Mouse (Mus musculus): ENCODE measurements at regions not wholly inside any gene's neighbourhood (a gene's known extent, or its start where the extent isn't known, plus 50 kb on each side); places are given as distances from the start of the nearest gene placed in this dataset.

DNA sequence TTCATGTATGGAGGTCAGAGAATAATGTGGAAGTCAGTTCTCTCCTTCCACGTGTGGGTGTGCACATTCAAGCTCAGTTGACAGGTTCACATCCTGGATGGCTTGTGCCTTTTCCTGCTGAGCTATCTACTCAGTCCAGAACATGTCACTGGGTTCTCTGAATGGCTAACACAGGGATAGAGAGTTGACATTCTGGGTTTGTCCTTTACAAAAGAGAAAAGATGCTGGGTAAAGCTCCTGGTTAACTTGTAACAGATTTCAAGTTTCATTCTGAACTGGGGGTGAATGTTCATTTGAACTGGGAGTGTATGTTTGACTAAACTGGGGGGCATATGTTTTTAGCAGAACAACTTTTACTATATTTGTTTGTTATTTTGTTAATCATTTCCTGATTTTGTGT is 133.0 kb downstream of the Tmem17 start:
- H3K4me1 ChIP-seq, result no peaks in the 10 kb centered on the region
- WGBS, result 39% methylated on average over 1 of the region's 1 CpGs
- no peaks in the 10 kb centered on the region for H3K27me3 ChIP-seq
- no peak overlapping the region for H3K4me3 ChIP-seq (replicated peaks)
- H3K4me2 ChIP-seq (replicated peaks), result no peak overlapping the region
- H3K9me3 ChIP-seq (replicated peaks), result no peaks in the 10 kb centered on the region
- no peak overlapping the region for H3K9ac ChIP-seq
- ATAC-seq (ENCODE audit: insufficient number of reproducible peaks, low FRiP score, low TSS enrichment, low read depth), result no peak
- no peaks in the 10 kb centered on the region for H3K36me3 ChIP-seq
- H3K27ac ChIP-seq (replicated peaks), result no peak overlapping the region

DNA sequence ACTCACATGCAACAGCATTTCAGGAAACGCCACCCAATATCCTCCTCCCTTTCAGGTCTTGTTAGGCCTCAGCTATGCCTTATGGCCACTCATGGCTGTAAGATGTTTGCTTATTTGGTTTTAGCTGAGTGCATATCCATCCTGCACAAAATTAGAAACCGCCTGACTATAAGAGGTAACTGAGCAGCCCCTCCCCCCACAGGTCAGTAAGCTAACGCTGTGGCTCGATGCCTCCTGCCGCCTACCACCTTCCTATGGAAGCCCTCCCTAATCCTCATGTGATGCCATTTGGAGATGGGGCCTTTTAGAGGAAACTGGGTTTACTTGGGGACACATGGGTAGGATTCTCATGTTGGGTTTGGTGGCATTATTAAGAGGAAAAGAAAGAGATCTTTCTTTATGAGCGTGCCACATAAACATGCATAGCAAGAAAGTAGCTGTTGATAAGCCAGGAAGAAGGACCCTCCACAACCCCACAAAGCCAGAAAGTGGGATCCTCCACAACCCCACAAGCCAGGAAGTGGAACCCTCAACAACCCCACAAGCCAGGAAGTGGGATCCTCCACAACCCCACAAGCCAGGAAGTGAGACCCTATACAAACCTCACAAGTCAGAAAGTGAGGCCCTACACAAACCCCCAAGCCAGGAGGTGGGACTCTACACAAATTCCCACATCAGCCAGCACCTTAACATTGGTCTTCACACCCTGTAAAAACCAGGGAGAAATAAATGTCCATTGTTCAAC is 134.5 kb downstream of the Tmem17 start:
- H3K27me3 ChIP-seq, result no peaks in the 10 kb centered on the region
- WGBS, result 72% methylated on average over 6 of the region's 6 CpGs
- no peak overlapping the region for H3K9ac ChIP-seq
- H3K4me1 ChIP-seq, result no peaks in the 10 kb centered on the region
- no peaks in the 10 kb centered on the region for H3K36me3 ChIP-seq
- no peak overlapping the region for H3K4me3 ChIP-seq (replicated peaks)
- H3K9me3 ChIP-seq (replicated peaks), result no peaks in the 10 kb centered on the region
- H3K27ac ChIP-seq (replicated peaks), result no peak overlapping the region
- H3K4me2 ChIP-seq (replicated peaks), result no peak overlapping the region
- ATAC-seq (ENCODE audit: insufficient number of reproducible peaks, low FRiP score, low TSS enrichment, low read depth), result no peak

DNA sequence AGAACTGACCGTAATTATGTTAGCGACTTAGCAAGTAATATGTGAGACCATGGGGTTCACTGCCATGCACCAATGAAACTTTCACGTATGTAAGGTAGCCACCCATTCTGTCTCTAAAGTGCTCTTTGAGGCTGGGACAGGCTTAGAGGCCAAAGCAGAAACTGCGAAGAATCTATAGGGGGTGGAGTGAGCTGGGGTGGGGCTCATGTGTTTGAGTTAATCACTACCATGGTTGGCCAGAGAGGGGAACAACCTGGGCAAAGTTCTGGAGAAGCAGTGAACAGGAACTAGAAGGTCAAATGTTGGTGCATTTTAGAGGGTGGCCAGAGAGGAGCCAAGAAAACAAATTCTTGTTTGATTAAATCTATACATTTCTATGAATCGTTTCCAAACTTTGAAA is 136.4 kb downstream of the Tmem17 start:
- H3K4me2 ChIP-seq (replicated peaks), result no peak overlapping the region
- WGBS, result 87% methylated on average over 5 of the region's 5 CpGs

DNA sequence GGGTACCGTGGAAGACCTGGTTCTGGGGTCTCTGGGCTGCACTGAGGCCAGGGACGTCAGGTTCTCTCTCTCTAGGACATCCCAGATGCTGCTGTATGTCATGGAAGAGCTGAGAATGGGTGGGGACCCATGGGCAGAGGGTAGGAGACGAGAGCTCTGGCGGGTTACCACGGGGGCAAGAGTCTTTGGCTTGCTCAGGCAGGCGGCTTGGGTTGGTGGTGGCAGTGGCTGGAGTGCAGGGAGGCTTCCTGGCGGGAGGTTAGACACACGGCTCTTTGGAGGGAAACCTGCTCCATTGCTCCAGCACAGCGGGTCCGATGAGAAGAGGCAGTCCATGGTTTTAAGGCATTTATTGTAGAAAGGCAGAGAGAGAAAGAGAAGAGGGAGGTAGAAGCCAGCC is 138.9 kb downstream of the Tmem17 start:
- H3K36me3 ChIP-seq, result no peaks in the 10 kb centered on the region
- no peak overlapping the region for H3K4me2 ChIP-seq (replicated peaks)
- WGBS, result 85% methylated on average over 10 of the region's 10 CpGs
- no peaks in the 10 kb centered on the region for H3K27me3 ChIP-seq
- no peak for ATAC-seq (ENCODE audit: insufficient number of reproducible peaks, low FRiP score, low TSS enrichment, low read depth)
- no peaks in the 10 kb centered on the region for H3K9me3 ChIP-seq (replicated peaks)
- H3K4me1 ChIP-seq, result no peaks in the 10 kb centered on the region
- no peak overlapping the region for H3K4me3 ChIP-seq (replicated peaks)
- no peak overlapping the region for H3K27ac ChIP-seq (replicated peaks)
- H3K9ac ChIP-seq, result no peak overlapping the region

More for the DNA sequence above, 136.4 kb downstream of the Tmem17 start:
- Histone ChIP-seq H3K9me3 (replicated peaks) (no peaks in the 10 kb centered on the region), H3K9ac (no peak overlapping the region), H3K27ac (replicated peaks) (no peak overlapping the region), H3K4me3 (replicated peaks) (no peak overlapping the region), H3K27me3 (no peaks in the 10 kb centered on the region), H3K36me3 (no peaks in the 10 kb centered on the region), H3K4me1 (no peaks in the 10 kb centered on the region)
- ATAC-seq (ENCODE audit: insufficient number of reproducible peaks, low FRiP score, low TSS enrichment, low read depth), result no peak

DNA sequence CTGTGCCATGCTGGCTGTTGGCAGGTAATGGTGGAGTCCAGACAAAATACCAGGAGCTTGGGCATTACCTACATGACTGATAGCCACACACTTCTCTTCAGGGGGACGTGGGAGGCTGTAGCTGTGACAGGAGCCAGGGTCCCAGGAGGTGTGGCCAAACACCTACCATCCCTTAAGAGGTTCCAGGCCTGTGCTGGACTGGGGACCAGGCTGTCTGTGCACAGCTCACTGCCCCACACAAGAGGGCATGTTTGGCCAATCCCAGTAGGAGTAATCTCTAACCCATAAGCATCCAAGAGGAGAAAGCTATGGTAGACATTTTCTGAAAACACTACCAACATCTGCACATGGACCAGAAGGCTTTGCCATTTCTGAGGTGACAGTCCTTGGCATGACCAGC is 139.4 kb downstream of the Tmem17 start:
- Histone ChIP-seq H3K9ac (no peak overlapping the region), H3K27ac (replicated peaks) (no peak overlapping the region), H3K4me3 (replicated peaks) (no peak overlapping the region), H3K27me3 (no peaks in the 10 kb centered on the region), H3K36me3 (no peaks in the 10 kb centered on the region), H3K4me2 (replicated peaks) (no peak overlapping the region), H3K4me1 (no peaks in the 10 kb centered on the region), H3K9me3 (replicated peaks) (no peaks in the 10 kb centered on the region)
- ATAC-seq (ENCODE audit: insufficient number of reproducible peaks, low FRiP score, low TSS enrichment, low read depth), result no peak
- WGBS, result 60% methylated on average over 1 of the region's 1 CpGs

DNA sequence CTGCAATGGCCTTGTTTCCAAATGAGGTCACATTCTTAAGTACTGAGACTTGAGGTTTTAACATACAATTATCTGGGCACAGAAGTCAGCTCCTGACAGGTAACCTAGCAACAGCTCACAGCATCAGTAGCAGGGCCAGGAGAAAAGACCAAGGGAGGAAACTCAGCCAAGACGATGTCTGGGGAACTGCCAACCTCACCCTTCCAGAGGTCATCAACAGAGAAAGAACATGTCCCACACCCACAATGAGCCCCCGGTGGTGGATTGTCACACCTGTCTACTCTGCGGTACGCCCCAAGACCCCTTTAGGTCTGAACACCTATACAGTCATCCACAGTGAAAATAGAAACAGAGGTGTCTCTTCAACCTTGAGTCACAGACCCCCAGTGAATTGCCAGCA is 140.0 kb downstream of the Tmem17 start:
- no peak for ATAC-seq (ENCODE audit: insufficient number of reproducible peaks, low FRiP score, low TSS enrichment, low read depth)
- Histone ChIP-seq H3K27me3 (no peaks in the 10 kb centered on the region), H3K4me2 (replicated peaks) (no peak overlapping the region), H3K36me3 (no peaks in the 10 kb centered on the region), H3K4me3 (replicated peaks) (no peak overlapping the region), H3K4me1 (no peaks in the 10 kb centered on the region), H3K9me3 (replicated peaks) (no peaks in the 10 kb centered on the region), H3K9ac (no peak overlapping the region), H3K27ac (replicated peaks) (no peak overlapping the region)
- 86% methylated on average over 4 of the region's 4 CpGs for WGBS

DNA sequence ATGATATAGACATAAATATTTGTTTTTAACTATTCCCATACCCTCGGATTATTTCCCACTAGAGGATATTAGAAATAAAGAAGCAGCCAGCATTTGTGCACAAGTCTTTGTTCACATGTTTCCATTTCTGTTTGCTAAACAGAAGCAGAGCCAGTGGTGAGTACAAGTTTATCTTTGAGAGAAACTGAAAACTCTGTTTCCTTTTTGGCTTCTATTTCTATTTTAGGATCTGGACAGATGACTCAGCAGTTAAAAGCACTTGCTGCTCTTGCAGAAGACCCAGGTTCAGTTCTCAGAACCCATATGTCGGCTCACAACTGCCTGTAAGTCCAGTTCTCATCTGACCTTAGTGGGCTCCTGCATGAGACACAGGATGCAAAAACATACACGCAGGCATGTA is 141.0 kb downstream of the Tmem17 start:
- ATAC-seq (ENCODE audit: insufficient number of reproducible peaks, low FRiP score, low TSS enrichment, low read depth), result no peak
- 50% methylated on average over 3 of the region's 3 CpGs for WGBS
- H3K9me3 ChIP-seq (replicated peaks), result no peaks in the 10 kb centered on the region
- no peaks in the 10 kb centered on the region for H3K4me1 ChIP-seq
- H3K4me2 ChIP-seq (replicated peaks), result no peak overlapping the region
- H3K27ac ChIP-seq (replicated peaks), result no peak overlapping the region
- no peaks in the 10 kb centered on the region for H3K27me3 ChIP-seq
- no peak overlapping the region for H3K9ac ChIP-seq
- no peaks in the 10 kb centered on the region for H3K36me3 ChIP-seq
- no peak overlapping the region for H3K4me3 ChIP-seq (replicated peaks)

DNA sequence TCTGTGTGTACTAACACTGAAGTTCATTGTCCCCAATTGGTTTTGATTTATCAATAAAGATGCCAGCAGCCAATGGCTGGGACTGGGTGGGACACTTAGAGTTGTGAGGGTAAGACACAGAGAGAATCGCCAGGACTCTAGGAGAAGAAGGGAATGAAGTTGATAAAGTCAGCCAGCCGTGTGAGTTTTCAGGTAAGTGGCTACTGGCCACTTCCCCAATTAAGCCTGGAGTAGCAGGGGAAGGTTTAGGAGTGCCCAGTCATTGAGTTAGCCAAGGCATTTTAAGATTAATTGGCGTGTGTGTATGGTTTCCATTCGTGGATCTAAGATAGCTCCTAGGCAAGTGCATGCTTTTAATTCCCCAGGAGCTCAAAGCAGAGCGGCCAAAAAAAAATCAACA is 141.5 kb downstream of the Tmem17 start:
- no peaks in the 10 kb centered on the region for H3K9me3 ChIP-seq (replicated peaks)
- no peaks in the 10 kb centered on the region for H3K4me1 ChIP-seq
- no peak overlapping the region for H3K27ac ChIP-seq (replicated peaks)
- H3K27me3 ChIP-seq, result no peaks in the 10 kb centered on the region
- H3K36me3 ChIP-seq, result no peaks in the 10 kb centered on the region
- H3K4me3 ChIP-seq (replicated peaks), result no peak overlapping the region
- no peak overlapping the region for H3K4me2 ChIP-seq (replicated peaks)
- no peak for ATAC-seq (ENCODE audit: insufficient number of reproducible peaks, low FRiP score, low TSS enrichment, low read depth)
- H3K9ac ChIP-seq, result no peak overlapping the region
- WGBS, result 63% methylated on average over 5 of the region's 5 CpGs

DNA sequence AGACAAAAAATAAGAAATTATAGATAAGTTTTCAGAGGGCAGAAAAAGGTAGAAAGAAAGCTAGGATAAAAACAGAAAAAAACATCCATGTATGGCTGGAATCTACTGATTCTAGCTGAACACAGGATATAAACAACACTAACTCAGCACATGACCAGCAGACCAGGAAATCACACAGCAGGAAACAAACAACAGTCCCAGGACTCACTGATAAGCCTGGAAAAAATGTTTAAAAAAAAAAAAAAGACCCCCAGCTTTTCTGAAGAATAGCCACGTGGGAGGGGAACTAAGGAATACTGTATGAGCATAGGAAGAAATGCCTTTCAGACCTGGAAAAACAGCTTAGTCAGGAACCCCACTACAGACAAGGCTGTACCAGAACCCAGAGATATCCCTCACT is 145.7 kb downstream of the Tmem17 start:
- no peak overlapping the region for H3K9ac ChIP-seq
- ATAC-seq (ENCODE audit: insufficient number of reproducible peaks, low FRiP score, low TSS enrichment, low read depth), result no peak
- no peaks in the 10 kb centered on the region for H3K4me1 ChIP-seq
- no peaks in the 10 kb centered on the region for H3K27me3 ChIP-seq
- H3K4me2 ChIP-seq (replicated peaks), result no peak overlapping the region
- no peaks in the 10 kb centered on the region for H3K36me3 ChIP-seq
- H3K9me3 ChIP-seq (replicated peaks), result no peaks in the 10 kb centered on the region
- H3K4me3 ChIP-seq (replicated peaks), result no peak overlapping the region
- 19% methylated on average over 1 of the region's 1 CpGs for WGBS
- H3K27ac ChIP-seq (replicated peaks), result no peak overlapping the region

DNA sequence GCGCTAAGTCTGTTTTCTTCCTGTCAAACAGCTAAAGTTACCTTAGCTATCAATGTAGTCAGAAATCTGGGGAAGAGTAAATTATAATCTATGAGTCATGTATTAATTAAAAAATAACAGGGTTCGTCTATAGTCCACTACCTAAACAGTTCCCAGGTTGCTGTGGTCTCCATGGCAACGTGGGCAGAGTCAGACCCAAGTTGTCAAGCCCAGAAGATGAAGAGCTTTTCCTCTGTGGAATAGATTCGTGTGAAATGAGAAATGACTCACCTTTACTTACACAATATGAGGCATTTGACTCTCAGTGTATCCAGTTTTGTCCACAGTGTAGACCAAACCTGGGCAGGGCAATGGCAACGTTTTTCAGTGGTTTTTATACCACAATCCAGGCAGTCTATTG is 149.2 kb downstream of the Tmem17 start:
- H3K36me3 ChIP-seq, result no peaks in the 10 kb centered on the region

DNA sequence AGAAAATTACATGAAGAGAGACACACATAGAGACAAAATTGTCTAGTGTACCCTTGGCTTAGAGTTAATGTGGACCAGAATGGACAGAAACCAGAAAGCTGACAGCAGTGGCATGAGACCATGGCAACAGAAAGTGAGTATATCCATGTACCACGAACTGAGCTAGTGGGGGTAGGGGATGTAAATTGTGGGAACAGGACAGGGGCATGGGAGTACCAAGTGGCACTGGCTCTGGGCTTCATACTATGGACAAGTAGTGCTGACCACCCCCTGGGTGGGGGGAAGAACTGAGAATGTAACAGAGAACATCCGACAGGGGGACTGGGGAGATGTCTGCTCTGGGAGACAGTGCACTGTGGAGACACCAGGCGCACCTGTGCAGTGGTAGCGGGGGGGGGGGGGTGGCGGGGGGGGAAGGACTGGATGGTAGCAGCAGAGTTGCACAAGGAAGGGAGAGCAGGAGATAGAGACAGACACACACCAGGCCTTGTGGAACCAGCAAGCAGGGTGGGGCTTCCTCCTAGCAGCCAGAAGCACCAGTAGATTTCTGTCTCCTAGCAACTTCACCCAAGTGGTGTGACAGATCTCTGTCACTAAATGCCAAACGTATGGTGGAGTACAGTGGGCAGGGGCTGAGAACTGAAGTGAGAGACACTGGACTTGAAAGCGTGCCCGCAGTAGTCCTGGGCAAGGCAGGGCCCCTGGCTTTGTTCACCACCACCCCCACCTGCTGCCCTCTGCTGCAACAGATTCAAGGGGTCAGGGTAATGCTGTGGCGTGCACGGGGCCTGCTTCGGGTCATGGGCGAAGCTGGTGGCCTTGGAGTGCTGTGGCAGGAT is 150.0 kb downstream of the Tmem17 start:
- no peak overlapping the region for H3K4me3 ChIP-seq (replicated peaks)
- no peak for ATAC-seq (ENCODE audit: insufficient number of reproducible peaks, low FRiP score, low TSS enrichment, low read depth)
- H3K9ac ChIP-seq, result no peak overlapping the region
- H3K36me3 ChIP-seq, result no peaks in the 10 kb centered on the region
- no peaks in the 10 kb centered on the region for H3K27me3 ChIP-seq
- 53% methylated on average over 11 of the region's 12 CpGs for WGBS
- H3K4me2 ChIP-seq (replicated peaks), result no peak overlapping the region
- H3K4me1 ChIP-seq, result no peaks in the 10 kb centered on the region
- H3K27ac ChIP-seq (replicated peaks), result no peak overlapping the region
- no peaks in the 10 kb centered on the region for H3K9me3 ChIP-seq (replicated peaks)

More for the DNA sequence above, 149.2 kb downstream of the Tmem17 start:
- Histone ChIP-seq H3K27ac (replicated peaks) (no peak overlapping the region), H3K4me1 (no peaks in the 10 kb centered on the region), H3K9ac (no peak overlapping the region), H3K4me3 (replicated peaks) (no peak overlapping the region), H3K4me2 (replicated peaks) (no peak overlapping the region), H3K9me3 (replicated peaks) (no peaks in the 10 kb centered on the region), H3K27me3 (no peaks in the 10 kb centered on the region)
- no peak for ATAC-seq (ENCODE audit: insufficient number of reproducible peaks, low FRiP score, low TSS enrichment, low read depth)
- 51% methylated on average over 5 of the region's 5 CpGs for WGBS

DNA sequence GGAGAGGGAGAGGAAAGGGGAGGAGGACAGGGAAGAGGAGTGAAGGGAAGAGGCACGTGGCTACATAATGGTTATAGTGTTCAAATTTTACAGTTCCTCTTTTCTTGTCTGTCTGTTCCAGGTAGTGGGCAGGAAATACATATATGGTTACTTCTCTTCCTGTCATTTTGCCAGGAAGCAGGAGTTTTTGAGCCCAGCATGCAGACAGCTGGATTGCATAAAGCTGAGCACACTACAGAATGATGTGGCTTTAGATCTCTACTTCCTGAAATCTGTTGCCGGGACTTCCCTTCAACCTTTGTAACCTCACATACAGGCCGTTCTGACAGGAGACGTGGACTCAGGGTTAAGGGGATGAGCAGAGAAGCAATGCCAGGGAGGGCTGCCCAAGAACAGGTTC is 154.1 kb downstream of the Tmem17 start:
- Histone ChIP-seq H3K4me3 (replicated peaks) (no peak overlapping the region), H3K4me2 (replicated peaks) (no peak overlapping the region), H3K27me3 (no peaks in the 10 kb centered on the region), H3K9ac (no peak overlapping the region), H3K36me3 (no peaks in the 10 kb centered on the region), H3K4me1 (no peaks in the 10 kb centered on the region), H3K9me3 (replicated peaks) (no peaks in the 10 kb centered on the region), H3K27ac (replicated peaks) (no peak overlapping the region)
- ATAC-seq (ENCODE audit: insufficient number of reproducible peaks, low FRiP score, low TSS enrichment, low read depth), result no peak
- 21% methylated on average over 4 of the region's 4 CpGs for WGBS
